Mouse (Mus musculus): ENCODE data around the gene Otud7b.

The Otud7b gene

DNA sequence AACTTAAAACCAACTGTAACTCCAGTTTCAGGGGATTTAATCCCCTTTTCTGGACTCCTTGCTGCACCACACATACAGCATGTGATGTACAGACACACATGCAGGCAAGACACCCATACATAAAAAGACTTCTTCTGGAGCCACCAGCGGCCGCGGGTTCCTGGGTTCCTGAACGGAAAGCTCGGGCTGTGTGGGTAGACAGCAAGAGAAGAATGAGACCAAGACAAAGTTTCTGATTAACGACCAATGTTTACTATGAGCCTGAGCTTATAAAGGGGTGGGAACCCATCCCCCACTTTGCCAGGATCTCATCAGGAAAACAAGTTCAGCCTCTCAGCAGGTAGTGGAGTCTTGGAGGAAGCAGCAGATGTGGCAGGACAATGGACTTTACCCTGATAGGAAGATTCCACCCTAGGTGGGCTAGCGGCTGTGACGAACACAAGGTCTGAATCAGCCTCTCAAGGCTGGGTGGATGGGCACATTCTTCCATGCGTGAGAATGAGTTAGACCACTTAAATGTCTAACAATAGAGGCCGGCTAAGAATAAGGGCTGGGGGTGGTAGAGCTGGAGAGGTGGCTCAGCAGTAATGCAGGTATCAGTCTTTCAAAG, 20.1 kb upstream of the Otud7b start:
- no peak for DNase-seq (ENCODE audit: low read depth in 1 of 2, low spot score in 2 of 2)

DNA sequence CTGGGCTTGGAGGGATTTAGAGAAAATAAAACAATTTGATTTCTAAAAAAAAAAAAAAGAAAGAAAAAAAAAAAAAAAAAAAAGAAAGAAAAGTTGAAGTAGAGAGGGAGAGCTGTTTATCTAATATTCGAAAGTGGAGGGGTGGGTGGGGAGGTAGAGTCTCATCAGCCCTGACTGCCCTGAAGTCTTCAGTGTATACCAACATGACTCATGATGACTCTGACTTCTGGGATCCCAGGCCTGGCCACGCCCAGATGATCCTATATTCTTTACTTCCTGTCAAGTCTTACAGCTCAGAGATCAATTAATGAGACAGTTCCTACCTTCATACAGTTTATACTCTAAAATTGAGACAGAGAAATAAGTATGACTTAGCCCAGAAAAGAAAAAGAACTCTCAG, 17.1 kb upstream of the Otud7b start:
- no peak for DNase-seq (ENCODE audit: low read depth in 1 of 2, low spot score in 2 of 2)

DNA sequence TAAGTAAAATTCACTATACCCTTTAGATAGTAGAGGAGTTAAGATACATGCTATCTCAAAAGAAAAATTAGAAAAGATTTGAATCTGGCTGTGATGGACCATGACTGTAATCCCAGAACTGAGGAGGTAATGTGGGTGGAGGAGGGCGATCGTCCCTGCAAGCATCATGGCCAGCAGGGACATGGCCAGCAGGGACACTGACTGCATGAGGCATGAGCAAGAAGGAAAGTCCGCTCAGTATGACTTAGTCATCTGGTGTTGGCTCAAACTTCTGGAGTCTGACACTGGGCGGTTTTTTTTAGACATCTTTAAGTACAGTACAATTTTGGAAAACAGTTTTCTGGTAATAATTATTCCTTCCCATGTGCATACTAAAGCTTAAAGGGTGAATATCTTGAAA, 16.5 kb upstream of the Otud7b start:
- DNase-seq (ENCODE audit: low read depth in 1 of 2, low spot score in 2 of 2), result no peak

DNA sequence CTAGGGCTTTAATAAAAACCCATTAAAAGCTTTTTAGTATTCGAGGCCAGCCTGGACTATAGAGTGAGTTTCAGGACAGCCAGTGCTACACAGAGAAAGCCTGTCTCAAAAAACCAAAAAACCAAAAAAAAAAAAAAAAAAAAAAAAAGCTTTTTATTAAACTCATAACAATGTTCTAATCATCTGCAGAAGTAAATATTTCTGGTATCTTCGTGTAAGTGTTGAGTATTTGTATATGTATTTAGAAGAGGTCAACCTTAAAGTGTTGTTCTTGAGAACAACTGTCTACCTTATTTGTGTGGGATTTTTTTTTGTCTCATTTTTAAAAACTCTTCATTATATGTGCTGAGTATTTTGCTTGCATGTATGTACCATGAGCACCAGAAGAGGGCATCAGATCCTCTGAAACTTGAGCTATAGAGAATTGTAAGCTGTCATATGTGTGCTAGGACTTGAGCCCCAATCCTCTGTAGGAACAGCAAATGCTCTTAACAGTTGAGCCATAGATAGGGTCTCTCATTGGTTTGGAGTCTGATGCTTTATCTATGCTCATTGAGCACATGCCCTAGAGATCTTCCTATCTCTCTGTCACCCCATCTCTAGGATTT, 14.3 kb upstream of the Otud7b start:
- no peak for DNase-seq (ENCODE audit: low read depth in 1 of 2, low spot score in 2 of 2)

DNA sequence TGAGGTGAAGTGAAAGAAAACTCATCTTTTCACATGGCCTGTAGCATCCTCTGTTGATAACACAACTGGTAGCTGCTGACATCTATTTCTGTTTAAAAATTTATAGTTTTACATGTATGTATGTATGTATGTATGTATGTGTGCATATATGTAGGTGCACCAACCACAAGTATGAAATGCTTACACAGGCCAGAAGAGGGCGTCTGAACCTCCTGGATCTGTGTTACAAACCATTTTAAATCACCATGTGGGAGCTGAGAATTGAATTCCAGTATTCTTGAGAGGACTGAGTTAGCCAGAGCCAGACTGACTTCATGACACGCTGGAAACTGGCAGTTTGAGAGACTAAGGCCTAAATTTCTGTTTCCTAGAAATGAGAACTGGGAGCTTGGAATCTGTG, 13.2 kb upstream of the Otud7b start:
- DNase-seq (ENCODE audit: low read depth in 1 of 2, low spot score in 2 of 2), result no peak

DNA sequence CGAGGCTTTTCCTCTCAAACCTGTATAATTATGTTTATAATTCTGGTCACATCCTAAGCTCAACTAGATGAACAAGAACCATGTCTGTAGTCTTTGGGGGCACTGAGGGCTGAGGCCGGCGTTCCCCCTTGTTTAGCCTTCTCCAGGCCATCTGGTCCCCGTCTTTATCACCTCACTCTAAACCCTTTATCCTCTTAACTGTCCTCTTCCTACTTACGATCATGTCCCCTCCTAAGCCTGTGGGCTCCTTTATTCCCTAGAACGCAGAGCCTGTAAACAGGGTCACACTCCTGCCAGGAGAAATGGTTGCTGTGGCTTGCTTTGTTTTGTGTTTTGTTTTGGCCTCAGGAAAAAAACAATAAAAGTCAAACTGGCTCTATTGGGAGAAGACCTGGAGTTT, 12.4 kb upstream of the Otud7b start:
- DNase-seq (ENCODE audit: low read depth in 1 of 2, low spot score in 2 of 2), result no peak

DNA sequence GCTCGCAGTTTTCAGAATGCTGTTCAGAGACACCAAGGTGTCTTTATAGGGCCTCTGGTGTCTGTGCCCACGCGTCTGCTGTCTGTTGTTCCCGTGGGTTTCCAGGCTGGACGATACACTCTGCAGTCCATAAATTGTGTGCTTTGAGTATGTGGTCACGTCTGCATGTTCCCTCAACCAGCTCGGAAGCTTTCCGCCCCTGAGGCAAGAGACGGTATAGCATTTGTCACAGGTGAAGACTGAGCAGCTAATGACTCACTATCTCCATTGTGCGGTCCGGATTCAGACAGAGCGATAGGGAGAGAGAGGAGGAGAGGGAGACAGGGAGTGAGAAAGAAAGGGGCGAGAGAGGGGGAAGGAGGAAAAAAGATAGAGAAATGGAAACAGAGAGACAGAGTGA, 10.8 kb upstream of the Otud7b start:
- DNase-seq (ENCODE audit: low read depth in 1 of 2, low spot score in 2 of 2), result no peak

DNA sequence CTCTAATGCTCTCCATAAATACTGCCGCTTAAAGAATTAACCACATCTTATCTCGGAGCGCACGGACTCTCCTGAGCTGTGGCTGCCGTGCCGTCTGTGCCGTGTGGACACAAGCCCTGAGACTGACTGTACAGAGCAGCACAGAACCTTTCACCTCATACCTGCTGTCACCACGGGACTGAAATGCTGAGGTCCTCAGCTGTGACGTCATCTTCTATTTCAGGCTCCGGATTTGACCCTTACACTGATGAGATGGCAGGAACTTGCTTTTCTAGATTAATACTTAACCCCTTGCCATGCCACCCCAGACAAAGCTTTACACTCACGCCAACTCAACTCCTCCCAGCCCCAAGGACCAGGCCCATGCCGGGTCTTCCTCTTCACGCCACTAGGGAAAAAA, 10.1 kb upstream of the Otud7b start:
- DNase-seq (ENCODE audit: low read depth in 1 of 2, low spot score in 2 of 2), result no peak

DNA sequence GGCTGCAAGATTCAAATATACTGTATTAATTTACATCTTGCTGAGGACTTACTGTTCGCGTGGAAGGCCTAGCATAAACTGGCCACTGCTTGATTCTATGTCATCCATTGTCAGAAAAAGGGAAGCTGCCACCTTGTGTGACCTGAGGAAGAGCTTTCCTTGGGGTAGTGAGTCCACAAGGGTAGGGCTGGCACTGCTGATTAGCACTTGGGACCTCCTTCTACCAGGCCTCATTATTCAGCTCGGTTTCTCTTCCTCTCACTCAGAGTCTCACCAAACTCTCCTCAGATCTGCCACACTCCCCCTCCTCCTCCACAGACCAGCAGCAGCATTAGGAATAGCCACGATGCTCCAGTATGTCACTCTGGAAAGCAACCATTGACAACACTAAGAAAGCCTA, 6.2 kb upstream of the Otud7b start:
- DNase-seq (ENCODE audit: low read depth in 1 of 2, low spot score in 2 of 2), result no peak

DNA sequence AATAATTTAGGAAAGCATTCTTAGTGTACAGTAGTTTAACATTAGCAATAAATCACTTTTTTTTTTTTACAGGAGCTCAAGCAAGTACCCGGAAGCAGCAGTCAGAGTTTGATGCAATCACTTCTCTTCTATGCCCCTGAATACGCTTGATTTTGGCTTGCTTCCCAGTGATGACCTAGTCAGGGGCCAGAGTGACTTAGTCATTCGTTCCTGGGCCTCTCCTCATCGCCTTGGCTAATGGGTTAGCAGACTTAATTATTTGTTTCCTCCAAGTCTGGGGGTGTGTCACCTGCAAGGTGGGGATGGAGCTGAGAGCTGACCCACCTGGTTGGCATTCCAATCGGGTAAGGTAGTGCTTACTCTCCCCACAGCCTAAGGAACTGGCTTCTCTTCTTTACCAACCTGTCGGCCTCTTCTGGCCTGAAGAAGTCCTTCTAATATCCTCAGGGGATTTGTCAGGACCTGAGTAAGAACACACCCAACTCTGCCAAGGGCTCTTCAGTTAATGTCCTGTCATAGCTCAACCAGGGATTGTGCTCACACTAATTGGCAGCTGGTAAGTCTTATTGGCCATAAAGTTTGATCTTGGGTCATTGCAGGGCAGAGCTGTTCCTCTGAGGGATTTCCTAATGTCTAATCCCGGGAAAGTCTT, 5.6 kb upstream of the Otud7b start:
- peak; percentile 34 to 44 for DNase-seq (ENCODE audit: low read depth in 1 of 2, low spot score in 2 of 2)

DNA sequence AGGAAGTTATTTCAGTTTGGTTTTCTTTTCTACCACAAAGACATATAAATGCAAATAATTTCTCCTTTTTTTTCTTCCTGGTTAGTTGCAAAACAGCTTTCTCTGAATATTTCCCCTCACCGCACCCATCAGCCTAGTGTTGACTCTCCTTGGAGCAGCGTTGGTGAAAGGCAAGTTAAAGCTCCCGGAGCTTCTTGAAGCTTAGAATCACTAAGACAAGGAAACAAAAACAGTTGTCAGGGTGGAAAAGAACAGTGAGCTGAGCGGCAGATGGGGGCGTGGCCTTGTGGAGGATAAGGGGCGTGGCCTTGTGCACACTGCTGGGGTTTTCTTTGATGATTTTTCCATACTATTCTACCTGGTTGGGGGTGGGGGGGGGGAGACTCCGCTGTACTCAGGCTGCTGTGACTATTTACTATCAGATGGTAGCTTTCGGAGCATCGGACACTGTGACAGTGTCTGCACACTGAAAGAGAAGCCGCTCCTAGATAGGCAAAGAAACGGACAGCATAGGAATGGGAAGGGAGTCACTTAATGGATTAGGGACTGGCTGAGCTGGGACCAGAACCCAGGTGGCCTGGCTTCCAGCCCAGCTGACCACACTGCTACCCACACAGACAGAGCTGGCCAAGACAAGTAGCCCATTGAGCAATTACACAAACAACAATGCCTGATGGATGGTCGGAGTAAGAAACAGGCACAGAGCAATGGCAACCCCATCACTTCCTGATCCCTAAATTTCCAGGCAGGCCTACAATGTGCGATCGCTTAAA, 2.0 kb upstream of the Otud7b start:
- DNase-seq (ENCODE audit: low read depth in 1 of 2, low spot score in 2 of 2), result peak; percentile 9 to 20

DNA sequence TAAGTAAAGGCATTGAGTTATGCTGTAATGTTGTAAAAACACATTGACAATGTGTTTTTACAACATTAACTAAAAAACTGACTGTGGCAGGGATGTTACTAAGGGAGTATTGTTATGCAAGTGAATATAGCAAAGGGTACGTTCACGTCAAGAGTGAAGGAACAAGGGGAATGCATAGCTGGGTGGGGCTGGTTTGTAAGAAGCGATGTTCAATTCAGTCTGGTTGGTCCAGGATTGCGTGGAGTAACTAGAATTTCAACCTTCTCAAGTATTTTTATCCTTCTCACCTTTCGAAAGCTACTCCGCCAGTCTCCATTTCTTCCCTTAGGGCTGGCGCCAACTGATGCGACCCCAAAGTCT, 446 bp upstream of the Otud7b start:
- DNase-seq (ENCODE audit: low read depth in 1 of 2, low spot score in 2 of 2), result no peak

DNA sequence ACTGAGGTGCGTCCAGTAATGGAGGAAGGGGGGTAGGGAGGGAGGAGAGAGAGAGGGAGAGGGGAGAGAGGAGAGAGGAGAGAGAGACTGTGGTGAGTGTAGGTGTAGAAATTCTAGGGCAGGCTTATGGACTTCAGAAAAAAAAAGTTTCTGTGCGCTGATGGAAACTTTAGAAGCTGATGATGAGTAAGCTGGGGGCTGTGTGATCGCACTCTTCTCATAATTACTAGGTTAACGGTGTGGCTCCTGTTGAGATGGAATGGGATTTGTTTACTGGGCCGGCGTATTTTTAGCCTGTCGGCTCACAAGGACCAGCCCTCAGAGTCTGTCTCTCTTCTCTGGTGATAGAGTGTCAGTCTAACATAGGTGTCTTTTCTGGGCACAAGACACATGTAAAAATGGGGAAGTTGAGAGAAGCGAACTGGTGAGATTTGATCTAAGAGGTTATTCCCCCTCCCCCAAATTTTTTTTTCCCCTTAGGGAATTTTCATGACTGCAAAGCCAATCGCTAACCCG, 963 bp downstream of the Otud7b start:
- DNase-seq (ENCODE audit: low read depth in 1 of 2, low spot score in 2 of 2), result no peak

DNA sequence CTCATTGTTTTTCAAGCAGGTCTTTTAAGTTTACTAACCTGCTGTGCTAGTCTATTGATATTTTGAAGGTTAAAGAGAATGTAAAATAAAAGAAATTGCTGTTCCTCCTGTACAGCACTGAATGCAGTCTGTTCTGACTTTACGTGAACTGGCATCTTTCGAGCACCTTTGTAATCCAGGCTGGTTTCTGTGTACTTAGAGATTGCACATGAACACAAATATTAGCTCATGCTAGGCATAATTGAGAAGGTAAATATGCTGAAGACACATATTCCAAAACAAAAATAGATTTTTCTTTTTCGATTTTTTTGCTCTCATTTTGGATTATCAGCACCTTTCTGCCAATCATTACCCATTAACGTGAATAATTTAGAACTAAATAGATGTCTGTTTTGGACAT, 1.8 kb downstream of the Otud7b start:
- no peak for DNase-seq (ENCODE audit: low read depth in 1 of 2, low spot score in 2 of 2)

DNA sequence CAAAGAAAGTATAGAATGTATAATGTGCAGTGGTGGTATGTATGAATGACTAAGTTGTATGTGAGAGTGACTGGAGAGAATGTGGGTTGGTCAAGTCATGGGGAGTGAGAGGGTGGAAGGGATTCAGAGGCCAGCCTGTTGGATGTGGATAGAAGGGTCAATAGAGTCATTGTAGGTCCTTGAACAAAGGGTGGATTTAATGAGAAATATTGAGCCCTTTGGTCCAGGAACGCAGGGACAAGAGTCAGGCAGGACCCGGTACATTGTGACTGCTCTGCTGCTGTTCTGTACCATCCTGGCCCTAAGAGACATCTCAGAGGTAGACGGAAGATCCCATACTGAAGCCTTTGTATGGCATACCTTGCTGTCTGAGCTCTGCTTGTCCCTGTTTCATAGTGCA, 4.0 kb downstream of the Otud7b start:
- DNase-seq (ENCODE audit: low read depth in 1 of 2, low spot score in 2 of 2), result no peak

DNA sequence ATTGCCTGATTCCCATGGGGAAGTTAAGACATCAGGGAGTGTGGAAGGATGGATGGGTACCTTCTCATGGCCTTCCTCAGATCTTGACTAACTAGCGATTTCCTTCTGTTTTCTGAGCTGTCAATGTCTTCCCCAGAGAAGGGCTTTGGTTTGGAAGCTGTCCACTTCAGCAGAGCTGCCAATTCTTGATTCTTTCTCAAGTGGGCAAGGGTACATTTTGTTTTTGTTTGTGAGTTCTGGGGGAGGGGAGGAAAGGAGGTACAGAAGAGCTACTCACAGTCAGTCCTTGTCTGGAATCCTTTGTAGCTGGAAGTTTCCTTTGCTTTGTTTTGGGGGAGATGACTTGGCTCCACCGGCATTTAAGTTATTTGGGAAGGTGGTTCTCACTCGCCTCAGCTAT, 8.9 kb downstream of the Otud7b start:
- no peak for DNase-seq (ENCODE audit: low read depth in 1 of 2, low spot score in 2 of 2)

DNA sequence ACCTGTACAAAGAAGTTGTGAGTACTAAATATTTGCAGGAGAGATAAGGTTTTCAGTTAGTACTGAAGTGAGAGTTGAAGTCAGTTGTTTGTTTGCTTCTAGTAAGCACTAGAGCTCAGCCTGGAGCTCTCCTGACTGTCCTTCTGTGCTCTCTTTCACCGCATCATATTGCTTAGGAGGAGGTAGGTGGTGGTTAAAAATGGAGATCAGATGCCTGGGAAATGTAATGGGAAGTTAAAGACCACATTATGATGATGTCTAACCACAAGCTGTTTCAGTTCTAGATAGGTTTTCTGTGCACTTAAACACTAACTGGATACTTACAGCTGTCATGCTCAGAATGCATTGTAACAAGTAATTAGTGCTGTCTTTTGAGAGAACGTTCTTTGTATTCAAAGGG, 13.8 kb downstream of the Otud7b start:
- no peak for DNase-seq (ENCODE audit: low read depth in 1 of 2, low spot score in 2 of 2)

DNA sequence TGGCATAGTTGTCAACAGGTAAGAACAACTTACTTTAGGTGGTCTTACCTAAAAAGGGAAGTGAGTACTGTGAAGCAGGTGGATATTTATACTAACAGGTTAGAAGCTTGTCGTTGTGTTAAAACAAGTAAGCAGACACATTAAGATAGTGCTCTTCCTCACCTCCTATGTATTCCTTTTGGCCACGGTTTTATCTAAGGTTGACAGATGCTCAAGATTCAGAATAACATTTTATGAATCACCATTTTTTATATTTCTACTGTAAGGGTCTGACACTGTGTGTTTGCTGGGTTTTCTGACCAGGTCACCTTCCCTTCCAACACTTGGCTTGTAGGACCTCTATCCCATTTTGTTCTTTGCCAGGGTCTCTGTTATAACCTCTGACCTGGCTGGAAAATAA, 14.4 kb downstream of the Otud7b start:
- no peak for DNase-seq (ENCODE audit: low read depth in 1 of 2, low spot score in 2 of 2)

DNA sequence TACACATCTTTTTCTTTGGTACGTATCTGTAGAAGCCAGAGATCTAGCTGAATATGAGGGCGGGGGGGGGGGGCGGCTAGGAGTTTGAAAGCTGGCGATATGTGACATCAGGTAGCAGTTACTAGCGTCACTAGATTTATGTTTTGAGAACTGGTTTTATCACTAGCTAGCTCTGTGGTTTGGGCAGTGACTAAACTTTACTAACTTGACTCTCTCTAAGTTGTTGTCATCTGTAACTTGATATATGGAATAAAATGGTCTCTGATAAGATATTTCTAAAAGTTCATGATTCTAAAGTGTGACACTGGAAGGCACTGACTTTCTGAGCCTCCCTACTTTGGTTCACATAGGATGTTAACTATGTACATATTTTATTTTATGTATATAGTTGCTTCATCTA, 19.9 kb downstream of the Otud7b start:
- DNase-seq (ENCODE audit: low read depth in 1 of 2, low spot score in 2 of 2), result no peak

DNA sequence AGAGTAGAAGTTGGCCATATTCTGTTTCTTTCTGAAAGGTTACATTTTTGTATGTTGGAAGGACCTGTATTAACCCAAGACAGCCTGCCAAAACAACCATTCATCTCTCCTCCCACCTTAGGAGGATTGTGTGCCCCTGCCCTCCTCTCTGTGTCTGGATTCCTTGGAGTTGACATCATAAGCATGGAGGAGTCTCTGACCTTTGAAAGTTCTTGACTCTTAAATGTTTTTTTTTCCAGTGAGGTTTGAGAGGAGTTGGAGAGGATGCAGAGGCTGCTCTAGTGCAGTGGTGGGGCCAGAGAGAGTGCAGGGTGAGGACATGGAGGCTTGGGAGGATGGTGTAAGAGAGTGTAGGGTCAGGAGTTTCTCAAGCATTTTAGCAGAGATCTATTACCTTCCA, 23.8 kb downstream of the Otud7b start:
- no peak for DNase-seq (ENCODE audit: low read depth in 1 of 2, low spot score in 2 of 2)

DNA sequence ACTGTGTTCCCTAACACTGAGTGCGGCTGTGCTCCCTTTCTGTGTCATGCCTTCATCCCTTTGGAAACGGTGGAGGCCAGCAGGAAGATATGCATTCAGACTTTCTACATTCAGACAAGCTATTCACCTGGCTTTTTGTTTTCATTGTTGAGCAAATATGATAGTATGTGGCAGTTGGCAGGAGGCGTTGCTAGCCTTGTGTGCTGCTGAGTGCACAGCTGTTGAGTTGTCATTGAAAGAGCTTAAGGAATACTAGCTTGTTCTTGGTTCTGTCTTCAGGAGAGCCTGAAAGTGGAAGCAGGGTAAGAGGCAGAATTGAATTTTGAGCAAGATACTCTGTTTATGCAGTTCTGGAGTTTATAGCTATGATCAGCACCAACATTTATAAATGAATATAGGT, 28.2 kb downstream of the Otud7b start:
- no peak for DNase-seq (ENCODE audit: low read depth in 1 of 2, low spot score in 2 of 2)

DNA sequence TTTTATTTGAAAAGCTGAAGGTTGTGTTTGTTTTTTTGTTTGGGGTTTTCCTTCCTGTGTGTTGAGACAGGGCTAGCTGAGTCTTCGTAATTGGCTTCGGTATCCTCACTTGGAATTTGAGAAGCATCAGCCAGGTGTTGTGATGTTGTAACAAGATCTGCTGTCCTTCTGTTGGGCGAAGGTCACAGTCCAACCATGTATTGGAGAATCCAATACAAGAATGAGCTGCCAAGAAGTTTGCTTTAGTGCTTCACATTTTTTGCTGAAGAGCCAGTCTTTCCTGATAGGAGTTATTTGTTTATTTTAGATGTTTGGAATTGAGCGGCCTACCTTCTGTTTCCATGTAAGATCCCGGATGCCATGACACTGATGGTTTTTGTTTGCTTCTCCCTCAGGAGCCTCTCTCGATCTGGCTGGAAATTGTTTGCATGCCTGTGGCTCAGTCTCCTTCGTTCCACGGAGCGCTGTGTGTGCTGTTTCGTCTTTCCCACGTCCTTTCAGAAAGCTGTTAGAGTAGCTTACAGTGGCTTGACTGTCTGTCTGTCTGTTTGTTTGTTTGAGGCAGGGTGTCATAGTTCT, 29.1 kb downstream of the Otud7b start:
- no peak for DNase-seq (ENCODE audit: low read depth in 1 of 2, low spot score in 2 of 2)

Data from monocyte, adult 2 months (primary cell).